Mouse (Mus musculus) lung, embryonic 14.5 days (tissue): ENCODE results near the gene Gm9903. TPM values are rescaled to one million over a fixed set of nuclear protein-coding genes. Genes with fewer than 3 reads are reported as not detected.

Source experiments
- ATAC-seq: fragments of 200-750 bp; cut with Nextera tagmentation; 2 replicates; pipeline ENCODE4 v1.8.0; 2017; ENCODE audit warnings: mild to moderate bottlenecking, moderate TSS enrichment, moderate library complexity; ENCODE audit not compliant: insufficient read depth
- DNase-seq: peaks from one replicate; pipeline ENCODE4 v3.0.0-alpha.2; 2015
- H3K27ac ChIP-seq: fragments of 300-500 bp; sonication (generic); 2 replicates; pipeline ENCODE4 v1.5.1; 2014; ENCODE audit warnings: low read depth, mild to moderate bottlenecking, moderate library complexity
- H3K27me3 ChIP-seq: fragments of 300-500 bp; sonication (generic); 2 replicates; pipeline ENCODE4 v1.6.1; 2014; ENCODE audit warnings: low read length, control low read depth; ENCODE audit not compliant: insufficient read depth
- H3K36me3 ChIP-seq: fragments of 300-500 bp; sonication (generic); 2 replicates; pipeline ENCODE4 v1.6.1; 2014; ENCODE audit warnings: control low read depth; ENCODE audit not compliant: insufficient read depth
- H3K4me1 ChIP-seq: fragments of 300-500 bp; sonication (generic); 2 replicates; pipeline ENCODE4 v1.6.1; 2014; ENCODE audit warnings: antibody characterized with exemption, control low read depth; ENCODE audit not compliant: insufficient read depth
- H3K4me2 ChIP-seq: fragments of 300-500 bp; sonication (generic); 2 replicates; pipeline ENCODE4 v1.6.1; 2014; ENCODE audit warnings: mild to moderate bottlenecking
- H3K4me3 ChIP-seq: fragments of 300-500 bp; sonication (generic); 2 replicates; pipeline ENCODE4 v1.5.1; 2014; ENCODE audit warnings: low read depth, low read length
- H3K9ac ChIP-seq: fragments of 300-500 bp; sonication (generic); 2 replicates; pipeline ENCODE4 v1.6.1; 2014
- H3K9me3 ChIP-seq: fragments of 300-500 bp; sonication (generic); 2 replicates; pipeline ENCODE4 v1.6.1; 2016; ENCODE audit warnings: low read depth, low read length, control low read depth
- CTCF ChIP-seq: IDR thresholded peaks from 2 replicates; pipeline ENCODE4 v1.5.1; 2016; ENCODE audit warnings: antibody characterized with exemption, low read depth
- WGBS: fragments of 180-500 bp; shearing (Covaris S2); extraction: QIAGEN DNeasy Blood & Tissue Kit; methylation state at CpG from one replicate; pipeline ENCODE4 v1.1.7; 2014; 5-methylcytosine and 5-hydroxymethylcytosine counted together
- polyA plus RNA-seq: library from polyadenylated mRNA; unstranded; fragments of >200 nt; fragmentation: Nextera tagmentation; extraction: Ambion mirVana; gene quantifications from 2 replicates; pipeline ENCODE4 v1.2.1, GENCODE M21; 2014

Gene Gm9903
- polyA plus RNA-seq, 1 experiment from 2014 or later = 0.26 TPM

GRCm38 (mm10) chr5:33606631-33607030, 23.1 kb upstream of the Gm9903 start:
- Histone ChIP-seq H3K27ac (no peak overlapping the region), H3K9me3 (no peaks in the 10 kb centered on the region), H3K27me3 (no peaks in the 10 kb centered on the region), H3K4me3 (no peak overlapping the region), H3K4me2 (no peak overlapping the region), H3K36me3 (peaks cover 62% of the 10 kb centered on the region), H3K9ac (no peak overlapping the region), H3K4me1 (no peaks in the 10 kb centered on the region)
- DNase-seq = no peak
- TF ChIP-seq CTCF = no peak
- WGBS = 75% methylated on average over 7 of the region's 7 CpGs
- ATAC-seq = no peak

- H3K4me1 ChIP-seq = no peaks in the 10 kb centered on the region
- ATAC-seq = no peak
- no peak overlapping the region for H3K27ac ChIP-seq
- 91% methylated on average over 15 of the region's 15 CpGs for WGBS
- H3K27me3 ChIP-seq = no peaks in the 10 kb centered on the region
- H3K9ac ChIP-seq = no peak overlapping the region
- no peak overlapping the region for H3K4me3 ChIP-seq
- no peak for TF ChIP-seq CTCF
- no peaks in the 10 kb centered on the region for H3K9me3 ChIP-seq
- H3K36me3 ChIP-seq = peaks cover 62% of the 10 kb centered on the region
- no peak for DNase-seq
- H3K4me2 ChIP-seq = no peak overlapping the region
Observed at GRCm38 (mm10) chr5:33607434-33607833, 22.3 kb upstream of the Gm9903 start.

GRCm38 (mm10) chr5:33609226-33609625, 20.5 kb upstream of the Gm9903 start:
- TF ChIP-seq CTCF = no peak
- DNase-seq (no peak), ATAC-seq (no peak)
- no peaks in the 10 kb centered on the region for H3K4me1 ChIP-seq
- peaks cover 71% of the 10 kb centered on the region for H3K36me3 ChIP-seq
- H3K4me2 ChIP-seq = no peak overlapping the region
- 75% methylated on average over 1 of the region's 1 CpGs for WGBS
- no peak overlapping the region for H3K27ac ChIP-seq
- no peaks in the 10 kb centered on the region for H3K27me3 ChIP-seq
- H3K9ac ChIP-seq = no peak overlapping the region
- H3K4me3 ChIP-seq = no peak overlapping the region
- no peaks in the 10 kb centered on the region for H3K9me3 ChIP-seq

- Histone ChIP-seq H3K9me3 (no peaks in the 10 kb centered on the region), H3K4me1 (no peaks in the 10 kb centered on the region), H3K27me3 (no peaks in the 10 kb centered on the region), H3K4me3 (no peak overlapping the region), H3K36me3 (peaks cover 60% of the 10 kb centered on the region), H3K4me2 (no peak overlapping the region), H3K27ac (no peak overlapping the region), H3K9ac (no peak overlapping the region)
- no peak for DNase-seq
- no peak for ATAC-seq
- TF ChIP-seq CTCF = no peak
- 74% methylated on average over 1 of the region's 1 CpGs for WGBS
Observed at GRCm38 (mm10) chr5:33611795-33612194, 17.9 kb upstream of the Gm9903 start.

GRCm38 (mm10) chr5:33614391-33614790, 15.3 kb upstream of the Gm9903 start:
- Histone ChIP-seq H3K4me3 (no peak overlapping the region), H3K4me1 (no peaks in the 10 kb centered on the region), H3K27ac (no peak overlapping the region), H3K27me3 (no peaks in the 10 kb centered on the region), H3K9ac (no peak overlapping the region), H3K36me3 (peaks cover 37% of the 10 kb centered on the region), H3K4me2 (no peak overlapping the region), H3K9me3 (no peaks in the 10 kb centered on the region)
- DNase-seq (no peak), ATAC-seq (no peak)
- no peak for TF ChIP-seq CTCF
- 76% methylated on average over 6 of the region's 6 CpGs for WGBS

- Histone ChIP-seq H3K4me3 (no peak overlapping the region), H3K4me2 (no peak overlapping the region), H3K4me1 (no peaks in the 10 kb centered on the region), H3K36me3 (peaks cover 9% of the 10 kb centered on the region; the same call in 1 of the 2 replicates), H3K27ac (no peak overlapping the region), H3K9ac (no peak overlapping the region), H3K9me3 (no peaks in the 10 kb centered on the region), H3K27me3 (no peaks in the 10 kb centered on the region)
- ATAC-seq = no peak
- no peak for DNase-seq
- WGBS = 92% methylated on average over 2 of the region's 2 CpGs
- TF ChIP-seq CTCF = no peak
Observed at GRCm38 (mm10) chr5:33622671-33623070, 7.1 kb upstream of the Gm9903 start.

GRCm38 (mm10) chr5:33623766-33624165, 6.0 kb upstream of the Gm9903 start:
- WGBS = 75% methylated on average over 3 of the region's 3 CpGs
- TF ChIP-seq CTCF = no peak

GRCm38 (mm10) chr5:33627968-33628367, 1.8 kb upstream of the Gm9903 start:
- peaks cover 9% of the 10 kb centered on the region for H3K4me1 ChIP-seq
- peaks cover 5% of the 10 kb centered on the region; the same call in 1 of the 2 replicates for H3K36me3 ChIP-seq
- 0 out of 2 replicates have a peak overlapping the region, but pooled peaks have one; percentile 7 for H3K9ac ChIP-seq
- no peak for ATAC-seq
- no peak overlapping the region for H3K27ac ChIP-seq
- DNase-seq = peak; percentile 18
- H3K9me3 ChIP-seq = no peaks in the 10 kb centered on the region
- H3K27me3 ChIP-seq = no peaks in the 10 kb centered on the region
- TF ChIP-seq CTCF = no peak
- WGBS = 24% methylated on average over 4 of the region's 4 CpGs
- peak overlapping the region; percentile 65 for H3K4me3 ChIP-seq
- peak overlapping the region; percentile 83 for H3K4me2 ChIP-seq

More at GRCm38 (mm10) chr5:33623766-33624165, 6.0 kb upstream of the Gm9903 start:
- Histone ChIP-seq H3K4me3 (no peak overlapping the region), H3K9ac (no peak overlapping the region), H3K9me3 (no peaks in the 10 kb centered on the region), H3K27me3 (no peaks in the 10 kb centered on the region), H3K27ac (no peak overlapping the region), H3K4me2 (no peak overlapping the region), H3K4me1 (peaks cover 5% of the 10 kb centered on the region; the same call in 1 of the 2 replicates), H3K36me3 (peaks cover 9% of the 10 kb centered on the region; the same call in 1 of the 2 replicates)
- ATAC-seq = no peak
- no peak for DNase-seq
